Mouse (Mus musculus): ENCODE results near the gene Lnpep. TPM values are rescaled to one million over a fixed set of nuclear protein-coding genes. Genes with fewer than 3 reads are reported as not detected.
"Not testable (repeated sequence)": the region's sequence is repeated elsewhere in the genome, so short reads cannot be mapped to it uniquely, and the experiment has no call there.

The Lnpep gene
- 100 to 1,000 TPM; 113 to 176 (median 144) TPM for total RNA-seq (2022)

DNA sequence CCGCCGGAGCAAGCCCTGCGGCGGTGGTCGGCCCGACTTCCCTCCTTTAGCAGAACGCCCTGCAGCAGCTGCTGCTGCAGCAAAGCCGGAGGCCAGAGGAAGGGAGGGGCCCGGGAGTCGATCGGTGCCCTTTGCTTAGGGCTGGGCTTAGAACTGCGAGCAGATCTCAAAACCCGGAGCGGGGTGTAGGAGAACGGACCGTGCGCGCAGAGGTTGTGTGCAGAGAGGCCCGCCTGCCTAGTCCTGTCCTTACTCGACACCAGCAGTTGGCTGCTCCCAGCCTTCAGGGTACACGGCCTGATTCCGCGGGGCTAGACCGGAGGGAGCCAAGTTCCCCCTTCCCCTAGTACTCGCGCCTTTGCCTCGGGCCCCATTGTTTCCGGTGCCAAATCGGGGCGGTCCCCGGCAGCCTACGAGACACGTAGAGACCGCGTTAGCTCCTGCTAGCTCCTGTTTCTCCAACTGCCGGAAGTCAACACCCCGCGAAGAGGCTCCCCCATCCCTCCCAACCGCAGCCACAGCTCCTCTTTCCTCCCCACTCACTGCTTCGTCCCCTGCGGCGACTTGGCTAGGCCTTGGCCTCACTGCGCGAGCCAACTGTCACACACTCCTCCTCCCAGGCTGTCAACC, at the start of gene Lnpep:
Lnpep (minus strand) TSS at position 94 of the 630 bp plus-strand sequence.
- DNase-seq, result peak; percentile 92

DNA sequence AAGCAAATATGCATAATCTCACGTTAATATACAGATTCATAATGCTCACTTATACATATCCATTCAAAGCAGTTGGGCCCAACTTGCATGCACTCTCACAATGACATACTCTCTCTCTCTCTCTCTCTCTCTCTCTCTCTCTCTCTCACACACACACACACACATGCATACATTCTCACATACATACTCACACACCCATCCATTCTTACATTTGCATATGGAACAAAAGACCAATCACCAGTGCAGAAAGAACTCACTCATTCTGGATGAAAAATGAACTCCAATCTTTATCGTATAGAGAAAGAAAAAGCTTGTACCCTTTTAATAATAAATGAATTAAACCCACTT, 31.0 kb upstream of the Lnpep start:
- no peak for DNase-seq

DNA sequence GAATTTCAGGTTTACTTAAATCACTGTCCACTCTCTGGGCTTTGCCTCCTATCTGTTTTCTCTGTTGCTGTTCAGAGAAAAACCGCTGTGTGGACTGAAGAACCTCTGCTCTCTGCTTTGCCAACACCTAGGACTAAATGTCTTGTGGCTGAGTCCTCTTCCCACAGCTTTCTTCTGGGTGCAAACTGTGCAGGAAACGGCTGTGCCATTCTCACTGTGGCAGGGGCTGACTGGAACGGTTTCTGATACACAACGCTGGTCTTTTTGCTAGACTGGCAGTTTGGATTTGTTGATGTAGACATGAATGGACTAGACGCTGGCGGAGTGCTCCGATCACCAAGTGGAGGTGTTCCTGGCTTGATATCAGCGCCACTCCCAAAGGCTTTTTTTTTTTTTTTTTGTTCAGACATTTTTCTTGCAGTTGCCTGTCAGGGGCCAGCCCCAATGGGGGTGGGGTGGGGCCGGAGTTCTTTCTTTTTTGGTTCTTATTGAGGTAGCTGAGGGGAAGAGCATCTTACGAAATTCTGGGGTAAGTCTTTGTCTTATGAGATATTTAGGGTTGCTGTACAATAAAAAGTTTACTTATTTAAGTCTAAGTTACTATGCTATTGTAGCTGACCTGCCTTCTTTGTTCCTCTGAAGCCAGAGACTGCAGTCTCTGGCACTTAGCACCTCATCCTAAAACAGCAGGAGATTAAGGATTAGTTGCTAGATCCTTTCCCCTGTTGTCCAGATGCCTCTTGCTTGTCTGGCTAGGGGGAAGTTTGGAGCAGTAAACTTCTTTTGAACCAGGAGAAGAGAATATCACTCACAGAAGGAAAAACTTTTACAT, 30.4 kb upstream of the Lnpep start:
- no peak for DNase-seq

DNA sequence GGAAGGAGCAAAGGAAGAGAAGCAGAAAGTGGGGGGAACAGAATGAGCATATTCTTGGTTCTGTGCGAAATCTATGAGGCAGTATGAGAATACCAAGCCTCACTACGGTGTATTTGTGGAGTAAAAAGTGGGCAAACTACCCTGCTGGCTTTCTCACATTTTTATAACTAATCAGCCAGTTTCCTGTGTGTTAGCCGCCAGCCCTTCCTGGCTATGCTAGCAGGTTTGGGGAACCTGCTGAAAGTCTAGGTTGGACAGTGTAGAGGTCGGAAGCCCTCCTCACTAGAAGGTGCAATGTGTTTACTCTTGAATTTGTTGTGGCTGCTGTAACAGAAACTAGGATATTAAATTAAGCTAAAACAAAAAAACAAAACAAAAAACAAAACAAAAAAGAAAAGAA, 27.7 kb upstream of the Lnpep start:
- DNase-seq, result no peak

DNA sequence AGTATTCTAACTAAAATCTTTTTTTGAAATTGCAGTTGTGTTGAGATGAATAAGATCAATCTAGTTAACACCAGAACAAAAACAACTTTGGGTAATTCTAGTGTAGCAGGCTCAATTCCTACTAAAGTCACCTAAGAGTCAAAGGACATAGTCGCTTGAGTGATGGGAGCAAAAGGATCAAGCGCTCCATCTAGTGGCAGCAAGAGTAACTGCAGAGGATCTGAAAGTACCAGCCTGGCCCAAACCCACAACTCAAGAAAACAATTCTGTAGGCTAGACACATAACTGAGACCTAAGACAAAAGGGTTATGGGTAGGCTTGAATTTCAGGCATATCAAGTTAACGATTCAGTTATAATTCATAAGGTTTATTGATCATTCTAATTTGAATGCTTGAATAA, 20.9 kb upstream of the Lnpep start:
- peak; percentile 24 for DNase-seq

DNA sequence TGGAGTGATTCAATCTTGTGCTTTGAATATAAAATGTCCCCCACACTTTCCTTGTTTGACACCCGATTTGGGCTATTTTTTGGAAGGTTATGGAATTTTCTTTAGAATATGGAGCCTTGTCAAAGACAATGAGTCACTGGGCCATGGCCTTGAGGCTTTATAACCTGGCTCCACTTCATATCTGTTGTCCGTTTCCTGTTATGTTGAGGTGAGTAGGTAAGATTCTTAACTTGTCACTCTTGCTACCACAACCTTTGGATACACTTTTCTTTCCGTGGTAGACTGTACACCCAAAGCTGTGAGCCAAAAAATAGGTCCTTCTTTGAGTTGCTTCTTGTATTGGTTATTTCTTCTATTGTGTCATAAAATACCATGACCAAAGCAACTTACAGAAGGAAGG, 12.5 kb upstream of the Lnpep start:
- DNase-seq, result no peak

DNA sequence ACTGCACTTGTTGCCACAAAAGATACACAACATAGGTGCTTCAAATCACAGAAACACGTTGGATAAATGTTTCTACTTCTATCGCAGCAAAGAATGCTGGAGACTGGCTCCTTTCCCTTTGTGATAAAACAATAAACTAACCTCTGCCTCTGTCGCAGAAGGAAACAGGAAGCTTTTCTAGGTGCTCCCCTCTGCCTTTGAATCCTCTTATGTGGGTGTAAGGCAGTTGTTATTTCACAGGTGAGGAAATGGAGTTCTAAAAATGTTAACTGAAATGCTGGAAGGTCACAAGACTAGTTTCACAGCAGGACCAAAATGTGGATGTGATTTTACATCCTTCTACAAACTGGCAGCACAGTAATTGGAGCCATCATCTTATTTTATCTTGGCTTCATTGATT, 11.3 kb upstream of the Lnpep start:
- DNase-seq, result no peak

DNA sequence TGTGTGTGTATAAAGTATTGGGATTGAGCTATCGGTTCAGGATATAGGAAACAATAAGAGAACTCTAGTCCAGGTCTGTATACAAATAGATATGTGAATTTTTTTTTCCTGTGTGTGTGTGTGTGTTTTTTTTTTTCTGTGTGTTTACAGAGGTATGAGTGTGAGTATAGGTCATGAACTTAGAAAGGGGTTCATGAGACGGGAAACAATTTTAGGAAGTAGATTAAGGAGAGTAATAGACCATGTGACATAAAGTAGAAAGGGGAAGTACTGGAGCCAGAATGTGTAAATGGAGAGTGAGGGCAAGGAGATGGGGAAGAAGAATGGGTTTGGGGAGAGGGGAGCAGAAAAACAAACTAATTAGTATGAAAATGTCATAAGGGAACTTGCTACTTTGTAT, 9.2 kb upstream of the Lnpep start:
- DNase-seq, result no peak

DNA sequence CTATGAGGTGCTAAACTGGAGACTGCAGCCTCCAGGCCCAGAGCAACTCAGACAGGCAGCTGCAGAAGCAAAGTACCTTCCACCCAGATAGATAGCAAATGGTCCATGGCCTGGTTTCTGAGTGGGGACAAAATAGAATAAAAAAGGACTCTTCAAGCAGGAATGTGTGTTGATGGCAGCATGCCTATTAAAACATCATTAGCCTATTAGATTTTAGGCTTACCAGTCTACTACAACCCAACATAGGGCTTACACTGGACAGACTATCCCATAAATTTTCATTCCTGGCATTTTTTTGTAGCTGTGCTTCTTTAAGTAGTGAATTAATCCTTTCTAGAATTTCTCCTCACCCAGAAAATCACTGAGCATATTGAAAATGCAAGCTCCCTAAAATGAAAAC, 7.1 kb upstream of the Lnpep start:
- no peak for DNase-seq

DNA sequence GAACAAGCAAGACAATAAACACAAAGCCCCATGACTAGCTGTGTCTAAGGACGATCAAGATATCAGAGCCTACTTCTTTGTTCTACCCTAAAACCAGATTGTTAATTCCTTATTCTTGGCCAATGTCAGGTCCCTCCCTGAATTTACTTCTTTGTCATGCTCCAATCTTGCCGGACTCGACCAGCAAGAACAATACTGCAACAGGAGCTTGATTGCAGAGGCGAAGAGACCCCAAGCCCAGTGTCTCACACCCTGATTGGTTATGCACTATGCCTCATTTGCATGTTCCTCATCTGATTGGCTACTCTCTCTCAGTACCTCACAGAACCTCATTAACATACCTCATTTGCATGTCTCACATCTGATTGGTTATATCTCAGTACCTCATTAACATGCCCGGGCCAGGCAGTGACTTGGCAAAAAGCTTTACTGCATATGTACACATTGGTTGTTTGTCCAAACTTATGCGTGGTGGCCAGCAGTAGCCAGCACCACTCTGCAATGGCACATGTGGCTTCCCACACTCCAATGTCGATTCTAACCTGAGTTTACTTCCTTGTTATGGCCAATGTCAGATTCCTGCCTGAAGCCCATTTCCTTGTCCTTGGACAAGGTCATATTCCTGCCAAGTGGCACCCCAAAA, 3.5 kb upstream of the Lnpep start:
- not testable (repeated sequence) for DNase-seq

DNA sequence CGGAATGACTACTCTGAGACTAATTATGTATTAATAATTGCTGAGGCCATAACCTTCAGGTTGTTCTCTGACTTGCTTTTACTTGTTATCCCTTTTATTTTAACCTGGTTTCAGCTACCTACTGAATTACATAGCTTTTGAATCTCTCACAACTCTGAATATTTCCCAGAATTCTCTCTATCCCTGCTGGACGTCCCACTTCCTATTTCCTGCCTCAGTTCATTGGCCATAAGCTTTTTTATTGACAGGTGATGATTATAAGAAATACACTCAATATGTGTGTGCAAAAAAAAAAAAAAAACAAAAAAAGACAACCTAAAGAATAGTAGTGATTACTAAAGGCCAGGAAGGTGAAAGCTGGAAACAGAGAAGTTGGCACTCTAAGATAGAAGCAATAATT, 2.7 kb upstream of the Lnpep start:
- DNase-seq, result no peak

DNA sequence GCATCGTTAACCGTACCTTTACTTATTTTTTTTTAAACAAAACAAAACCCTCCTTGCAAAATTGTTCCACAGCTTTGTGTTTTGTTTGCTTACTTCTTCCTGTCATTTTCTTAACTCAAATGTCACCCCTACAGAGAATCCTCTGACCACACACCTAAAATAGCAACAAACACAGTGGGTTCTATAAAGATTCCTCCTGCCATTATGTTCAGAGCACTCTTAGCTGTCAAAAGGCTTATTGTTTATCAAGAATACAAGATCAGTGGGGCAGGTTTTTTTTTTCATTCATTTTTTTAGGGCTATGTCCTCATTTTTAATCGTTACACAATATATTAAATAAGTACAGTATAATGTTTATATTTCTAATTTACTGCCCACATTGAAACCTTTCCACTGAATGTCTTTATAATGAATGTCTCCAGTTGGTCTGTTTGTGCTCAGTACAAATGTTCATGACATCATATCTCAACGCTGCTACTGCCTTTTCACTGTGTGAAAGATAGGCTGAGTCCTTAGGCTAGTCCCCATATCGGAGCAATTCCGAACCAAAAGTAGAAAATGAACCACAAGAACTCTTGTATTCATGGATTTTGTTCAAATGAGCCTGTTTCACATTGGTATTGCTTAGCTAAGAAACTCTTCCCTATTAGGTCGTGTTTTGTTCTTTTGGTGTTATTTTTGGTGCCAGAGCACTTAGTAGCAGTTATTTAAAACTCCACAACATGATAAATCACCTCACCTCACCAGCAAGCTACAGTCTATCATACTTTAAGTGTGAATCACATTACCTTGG, 1.2 kb upstream of the Lnpep start:
- DNase-seq, result no peak

DNA sequence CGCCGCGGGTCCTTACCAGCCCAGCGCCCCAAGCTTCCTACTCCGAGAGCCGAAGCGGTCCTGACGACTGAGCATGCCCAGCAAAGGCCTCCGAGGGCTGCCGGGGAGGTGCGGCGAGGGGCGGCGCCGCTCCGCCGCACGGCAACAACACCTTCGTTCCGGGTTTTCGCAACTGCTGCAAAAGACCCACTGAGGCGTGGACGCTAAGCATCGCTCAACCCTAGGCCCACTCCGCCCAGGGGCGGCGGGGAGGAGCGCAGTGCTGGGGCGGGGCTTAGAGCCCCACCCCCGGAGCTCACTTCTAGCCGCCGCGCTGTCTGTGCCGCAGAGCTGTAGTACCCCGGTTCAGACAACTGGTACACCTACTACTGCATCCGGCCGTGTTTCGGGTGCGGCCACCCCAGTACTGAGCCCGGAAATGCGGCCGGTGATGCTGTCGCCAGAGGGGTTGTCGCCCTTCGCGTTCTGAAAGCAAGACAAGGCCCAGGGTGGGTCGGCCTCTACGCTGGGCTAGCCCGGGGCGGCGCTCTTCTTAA, 361 bp downstream of the Lnpep start:
- peak; percentile 93 for DNase-seq

DNA sequence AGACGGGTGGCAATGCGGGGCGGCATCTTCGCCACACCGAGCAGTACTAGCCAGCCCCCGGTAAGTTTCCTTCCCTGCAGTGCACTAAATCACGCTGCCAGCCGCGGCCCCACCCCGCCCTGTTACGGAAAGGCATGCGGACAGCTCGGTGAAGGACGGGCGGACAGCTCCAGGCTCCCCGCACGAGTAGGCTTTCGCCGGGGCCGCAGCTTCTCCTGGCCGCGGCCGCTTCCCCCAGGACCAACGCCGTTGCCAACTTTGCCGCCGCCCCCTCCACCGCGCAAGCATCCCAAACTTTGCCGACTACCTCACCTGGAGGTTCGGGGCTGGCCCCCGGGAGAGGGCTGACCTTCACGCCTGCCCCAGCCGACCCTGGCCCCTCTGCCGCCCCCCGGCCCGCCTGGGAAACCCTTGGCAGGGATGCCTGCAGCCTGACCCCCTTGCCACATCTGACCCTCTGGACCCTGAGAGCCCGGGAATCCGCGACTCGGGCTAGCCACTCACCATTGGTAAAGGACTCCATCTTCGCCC, 895 bp downstream of the Lnpep start:
- DNase-seq, result peak; percentile 80

DNA sequence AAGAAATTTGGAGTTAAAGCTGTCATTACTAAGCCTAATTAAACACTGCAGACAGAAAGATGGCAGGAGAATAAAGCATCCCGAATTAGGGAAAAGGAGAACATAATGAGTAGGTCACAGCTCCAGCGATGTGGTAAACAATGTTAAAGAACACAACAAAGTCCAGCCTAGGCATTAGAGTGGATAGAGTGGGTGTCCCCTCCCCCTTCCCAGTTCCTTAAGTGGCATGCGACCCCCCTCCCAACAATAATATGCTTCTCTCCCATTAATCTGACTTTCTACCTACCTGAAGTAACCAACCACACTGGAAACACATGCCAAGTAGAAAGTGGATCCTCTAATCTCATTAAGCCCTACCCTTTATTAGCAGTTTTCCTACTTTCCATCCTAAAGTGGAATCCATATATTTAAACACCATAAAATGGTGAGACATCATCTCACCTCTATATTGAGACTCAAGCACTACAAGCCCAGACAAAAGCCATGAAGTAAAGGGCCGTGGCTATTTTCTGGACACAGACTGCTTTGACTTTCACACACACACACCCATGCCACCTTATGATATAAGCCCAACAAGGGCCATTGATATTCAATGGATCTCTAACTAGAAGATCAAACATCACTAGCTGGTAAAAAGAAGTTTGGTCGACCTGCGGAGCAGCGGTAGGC, 1.5 kb downstream of the Lnpep start:
- DNase-seq, result no peak

DNA sequence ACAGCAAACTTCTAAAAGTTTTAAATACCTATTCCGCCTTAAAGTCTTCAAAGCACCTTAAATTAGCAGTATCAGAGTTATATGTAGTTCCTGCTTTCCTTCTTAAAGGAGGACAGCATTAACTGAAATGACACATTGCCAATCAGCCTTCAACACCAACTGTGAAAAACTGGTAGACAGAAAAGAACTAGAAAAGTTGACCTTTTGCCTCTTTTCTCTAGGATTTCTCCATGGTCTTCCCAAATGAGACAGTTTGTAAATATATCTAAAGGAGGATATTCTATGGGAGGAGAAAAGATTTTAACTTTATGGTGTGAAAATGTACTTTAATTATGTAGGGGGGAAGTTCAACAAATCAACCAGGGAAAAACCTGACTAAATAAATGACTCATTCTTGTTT, 2.3 kb downstream of the Lnpep start:
- no peak for DNase-seq

DNA sequence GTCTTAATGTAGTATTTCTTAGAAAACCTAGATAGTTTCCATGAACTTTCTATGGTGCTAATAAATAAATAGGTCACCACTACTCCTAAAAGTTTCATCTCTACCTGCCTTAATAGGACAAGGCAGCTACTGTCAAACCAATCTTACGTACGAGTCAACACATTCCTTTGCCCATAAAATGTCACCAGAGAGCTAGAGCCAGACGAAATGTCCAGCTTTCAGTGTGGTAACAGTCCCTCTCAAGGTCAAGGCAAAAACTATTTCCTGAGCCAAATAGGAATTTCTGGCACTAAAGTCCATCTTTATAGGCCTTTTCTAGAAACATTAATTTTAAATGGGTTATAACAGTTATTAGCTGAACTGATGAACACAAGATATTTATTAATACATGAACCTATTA, 3.3 kb downstream of the Lnpep start:
- no peak for DNase-seq

DNA sequence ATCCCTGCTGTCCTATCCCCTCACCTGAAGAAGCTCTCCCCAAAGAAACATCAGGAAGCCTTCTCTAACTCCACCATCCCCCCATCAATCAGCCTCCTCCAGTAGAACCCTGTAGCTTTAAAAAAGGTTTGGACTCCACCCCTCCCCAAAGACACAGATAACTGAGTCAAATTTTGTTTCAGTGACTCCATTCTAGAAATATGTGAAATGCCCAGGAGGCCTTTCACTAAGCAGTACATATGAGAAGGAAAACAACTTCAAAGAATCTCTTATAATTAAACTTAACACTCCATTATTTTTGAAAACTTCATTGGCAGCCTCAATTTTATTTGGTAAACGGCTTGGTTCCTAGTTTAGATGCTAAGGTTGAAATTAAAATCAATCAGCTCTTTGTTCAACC, 6.4 kb downstream of the Lnpep start:
- no peak for DNase-seq

DNA sequence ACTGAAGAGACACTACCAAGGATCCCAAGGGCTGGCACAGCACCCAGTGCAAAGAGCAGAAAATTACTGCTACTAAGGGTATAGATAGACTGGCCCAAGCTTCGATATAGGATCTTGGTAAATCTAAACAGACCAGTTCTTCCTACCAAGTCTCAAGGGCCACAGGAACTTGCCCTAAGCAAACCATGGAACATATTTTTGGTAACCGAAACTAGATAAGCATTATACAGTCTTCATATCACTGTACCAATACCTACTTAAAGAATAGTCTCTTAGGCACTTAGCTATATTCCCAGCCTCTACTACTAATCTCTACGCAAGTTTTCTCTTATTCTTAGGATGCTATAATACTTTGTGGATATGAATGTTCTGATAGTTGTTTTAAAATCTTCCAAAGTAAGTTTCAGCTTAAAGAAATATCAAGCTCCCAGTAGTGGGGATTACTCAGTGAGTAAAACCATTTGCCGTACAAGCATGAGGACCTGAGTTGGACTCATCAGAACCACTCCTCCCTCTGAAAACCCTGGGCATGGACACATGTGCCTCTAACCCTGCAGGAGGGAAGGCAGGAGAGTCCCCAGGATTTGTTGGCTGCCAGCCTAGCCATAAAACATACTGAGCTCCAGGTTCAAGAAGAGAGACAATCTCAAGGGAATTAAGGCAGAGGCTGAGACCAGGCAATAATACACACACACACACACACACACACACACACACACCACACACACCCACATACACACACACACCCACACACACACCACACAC, 7.2 kb downstream of the Lnpep start:
- DNase-seq, result no peak

DNA sequence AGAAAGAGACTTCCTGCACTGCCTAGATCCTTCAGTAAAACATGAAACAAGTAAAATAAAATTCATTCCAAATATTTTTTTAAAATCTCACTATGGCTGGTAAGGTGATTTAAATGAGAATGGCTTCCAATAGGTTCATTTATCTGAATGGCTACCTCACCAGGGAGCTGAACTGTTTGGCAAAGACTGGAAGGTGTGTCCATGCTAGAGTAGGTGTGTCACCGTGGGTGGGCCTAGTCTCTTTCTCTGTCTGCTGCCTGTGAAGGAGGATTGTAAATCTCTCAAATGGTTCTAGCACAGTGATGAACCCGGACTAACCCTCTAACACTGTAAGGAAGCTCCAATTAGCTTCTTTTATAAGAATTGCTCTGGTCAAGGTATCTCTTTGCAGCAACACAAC, 12.5 kb downstream of the Lnpep start:
- no peak for DNase-seq

DNA sequence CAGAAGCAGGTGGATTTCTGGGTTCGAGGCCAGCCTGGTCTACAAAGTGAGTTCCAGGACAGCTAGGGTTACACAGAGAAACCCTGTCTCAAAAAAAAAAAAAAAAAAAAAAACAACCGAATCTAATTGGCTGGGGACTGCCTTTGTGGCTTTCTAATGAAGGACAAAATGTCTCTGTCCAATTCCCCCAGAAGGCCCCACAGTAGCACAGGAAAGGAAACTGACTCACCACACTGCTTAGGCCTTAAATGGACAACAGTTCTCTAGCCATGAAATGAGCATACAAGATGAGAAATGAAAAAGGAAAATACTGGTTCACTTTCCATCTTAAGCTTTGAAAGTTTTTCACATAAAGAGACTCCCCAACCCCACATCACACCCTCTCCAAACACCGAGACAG, 15.3 kb downstream of the Lnpep start:
- DNase-seq, result no peak

Data from adrenal gland, adult 8-10 months (tissue).